Mouse (Mus musculus) neural tube, embryonic 15.5 days (tissue): ENCODE data around the gene Impg1. TPM values are rescaled to one million over a fixed set of nuclear protein-coding genes. Genes with fewer than 3 reads are reported as not detected.

ENCODE experiments used
- ATAC-seq: fragments of 200-750 bp; cut with Nextera tagmentation; 2 replicates; pipeline ENCODE4 v1.8.0; 2017; ENCODE audit warnings: mild to moderate bottlenecking, moderate TSS enrichment, moderate library complexity; ENCODE audit not compliant: low FRiP score
- H3K27ac ChIP-seq: fragments of 300-500 bp; sonication (generic); replicated peaks from 2 replicates; pipeline ENCODE4 v1.5.1; 2015; ENCODE audit warnings: mild to moderate bottlenecking, inconsistent platforms
- H3K27me3 ChIP-seq: fragments of 300-500 bp; sonication (generic); replicated peaks from 2 replicates; pipeline ENCODE4 v1.6.1; 2015; ENCODE audit warnings: inconsistent platforms
- H3K36me3 ChIP-seq: fragments of 300-500 bp; sonication (generic); 2 replicates; pipeline ENCODE4 v1.6.1; 2015; ENCODE audit warnings: inconsistent platforms
- H3K4me1 ChIP-seq: fragments of 300-500 bp; sonication (generic); 2 replicates; pipeline ENCODE4 v1.6.1; 2015; ENCODE audit warnings: inconsistent platforms
- H3K4me2 ChIP-seq: fragments of 300-500 bp; sonication (generic); 2 replicates; pipeline ENCODE4 v1.6.1; 2015; ENCODE audit warnings: inconsistent platforms, mild to moderate bottlenecking, moderate library complexity
- H3K4me3 ChIP-seq: fragments of 300-500 bp; sonication (generic); replicated peaks from 2 replicates; pipeline ENCODE4 v1.5.1; 2015; ENCODE audit warnings: mild to moderate bottlenecking, inconsistent platforms
- H3K9ac ChIP-seq: fragments of 300-500 bp; sonication (generic); replicated peaks from 2 replicates; pipeline ENCODE4 v1.6.1; 2015; ENCODE audit warnings: mild to moderate bottlenecking, inconsistent platforms
- H3K9me3 ChIP-seq: fragments of 300-500 bp; sonication (generic); replicated peaks from 2 replicates; pipeline ENCODE4 v1.6.1; 2016; ENCODE audit warnings: inconsistent platforms
- WGBS: fragments of 180-500 bp; shearing (Covaris S2); methylation state at CpG from one replicate; pipeline ENCODE4 v1.1.7; 2015; ENCODE audit warnings: mixed read lengths; 5-methylcytosine and 5-hydroxymethylcytosine counted together
- polyA plus RNA-seq: library from polyadenylated mRNA; unstranded; fragments of >200 nt; fragmentation: Nextera tagmentation; extraction: Ambion mirVana; gene quantifications from 2 replicates; pipeline ENCODE4 v1.2.1, GENCODE M21; 2015

Gene Impg1
- polyA plus RNA-seq, 1 experiment from 2014 or later = 0.05 TPM

DNA sequence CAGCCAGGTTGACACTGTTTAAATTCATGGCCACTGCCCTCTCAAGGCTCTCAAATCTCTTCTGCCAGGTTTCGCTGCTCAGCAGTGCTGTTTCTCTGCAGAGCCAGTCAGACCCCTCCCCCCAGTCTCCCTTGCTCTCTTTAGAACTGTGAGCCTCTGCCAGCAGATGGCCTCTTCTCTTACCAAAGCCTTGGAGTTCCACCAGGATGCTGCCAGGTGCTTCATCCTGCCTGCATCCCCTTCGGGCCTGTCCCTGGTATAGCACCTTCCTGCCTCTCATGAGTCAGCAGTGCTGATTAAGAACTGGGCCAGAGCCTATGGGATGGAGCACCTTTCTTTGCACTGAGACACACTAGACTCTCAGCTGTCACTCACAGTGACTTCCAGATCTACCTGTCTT is 188.1 kb downstream of the Impg1 start:
- Histone ChIP-seq H3K9me3 (no peaks in the 10 kb centered on the region), H3K4me2 (no peak overlapping the region), H3K4me1 (no peaks in the 10 kb centered on the region), H3K27me3 (no peaks in the 10 kb centered on the region), H3K27ac (no peak overlapping the region), H3K9ac (no peak overlapping the region), H3K4me3 (no peak overlapping the region), H3K36me3 (peaks cover 6% of the 10 kb centered on the region; the same call in 1 of the 2 replicates)
- ATAC-seq = no peak
- 58% methylated on average over 2 of the region's 2 CpGs for WGBS

DNA sequence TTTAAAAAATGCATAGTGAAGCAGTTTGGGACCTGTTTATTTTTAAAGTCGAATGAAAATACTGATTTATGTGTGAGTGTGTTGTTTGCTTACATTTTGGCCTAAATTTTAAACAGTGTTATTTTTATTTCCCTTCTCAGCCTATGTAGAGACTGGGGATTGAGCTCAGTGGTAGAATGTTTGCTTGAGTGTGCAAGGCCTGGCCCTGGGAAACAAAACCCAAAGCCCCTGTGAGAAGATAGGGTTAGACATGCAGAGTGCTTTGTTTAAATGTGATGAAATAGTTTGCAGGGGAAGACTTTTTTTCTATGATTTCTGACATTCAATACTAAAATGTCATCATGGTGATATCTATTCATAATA is 189.5 kb downstream of the Impg1 start:
- Histone ChIP-seq H3K4me3 (no peak overlapping the region), H3K27ac (no peak overlapping the region), H3K4me1 (no peaks in the 10 kb centered on the region), H3K36me3 (peaks cover 6% of the 10 kb centered on the region; the same call in 1 of the 2 replicates), H3K9me3 (no peaks in the 10 kb centered on the region), H3K27me3 (no peaks in the 10 kb centered on the region), H3K9ac (no peak overlapping the region), H3K4me2 (no peak overlapping the region)
- no peak for ATAC-seq
- WGBS = 84% methylated on average over 1 of the region's 1 CpGs

DNA sequence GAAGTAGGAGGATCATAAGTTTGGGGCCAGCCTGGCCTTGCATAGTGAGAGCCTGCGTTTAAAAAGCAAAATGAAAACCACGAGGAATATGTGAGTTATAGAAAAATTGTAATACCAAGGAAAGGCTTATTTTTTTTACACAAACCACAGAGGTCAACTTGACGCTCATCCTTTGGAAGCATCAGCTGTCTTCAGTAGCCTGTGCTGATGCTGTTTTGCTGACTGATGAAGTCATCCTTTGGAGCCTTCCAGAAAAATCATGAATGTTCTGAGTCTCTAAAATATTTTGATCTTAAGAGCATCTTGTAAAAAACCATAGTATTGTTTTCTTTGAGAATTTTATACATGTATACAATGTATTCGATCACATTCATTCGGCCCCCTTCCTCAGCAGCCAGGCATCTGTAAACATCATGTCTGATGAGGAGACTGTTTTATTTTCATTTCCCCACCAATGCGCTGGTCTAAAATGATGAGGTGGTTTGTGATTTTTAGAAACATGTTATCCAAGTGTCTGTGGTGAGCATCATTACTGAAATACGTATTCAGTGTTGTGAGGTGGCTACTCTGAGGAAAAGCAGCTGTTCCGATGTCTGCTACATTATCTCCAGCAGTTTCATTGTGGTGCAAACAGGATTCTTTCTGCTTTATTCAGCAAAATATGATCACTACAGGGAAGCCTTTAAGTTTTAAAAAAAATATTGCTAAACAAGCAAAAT is 190.1 kb downstream of the Impg1 start:
- Histone ChIP-seq H3K27ac (no peak overlapping the region), H3K36me3 (peaks cover 6% of the 10 kb centered on the region; the same call in 1 of the 2 replicates), H3K4me2 (no peak overlapping the region), H3K27me3 (no peaks in the 10 kb centered on the region), H3K9ac (no peak overlapping the region), H3K4me3 (no peak overlapping the region), H3K9me3 (no peaks in the 10 kb centered on the region), H3K4me1 (no peaks in the 10 kb centered on the region)
- no peak for ATAC-seq
- 89% methylated on average over 8 of the region's 8 CpGs for WGBS

DNA sequence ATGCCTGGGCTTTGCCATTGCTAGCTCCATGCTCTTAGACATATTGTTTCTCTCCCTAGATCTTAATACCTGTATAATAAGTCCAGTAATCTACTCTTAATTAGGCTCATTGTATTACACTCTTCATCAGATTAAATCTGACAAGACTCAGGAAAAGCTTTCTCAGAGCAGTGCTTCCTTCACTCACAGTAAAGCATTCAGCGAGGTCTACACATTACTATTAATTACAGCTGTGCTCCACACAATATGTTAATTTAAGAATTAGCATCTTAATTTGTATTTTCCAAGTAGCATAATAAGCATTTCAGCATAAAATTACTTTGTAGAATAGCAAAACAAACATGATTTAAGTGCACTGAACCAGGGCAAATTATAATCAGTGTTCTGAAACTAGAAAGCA is 192.3 kb downstream of the Impg1 start:
- Histone ChIP-seq H3K9me3 (no peaks in the 10 kb centered on the region), H3K36me3 (peaks cover 5% of the 10 kb centered on the region; the same call in 1 of the 2 replicates), H3K4me2 (no peak overlapping the region), H3K27me3 (no peaks in the 10 kb centered on the region), H3K9ac (no peak overlapping the region), H3K4me1 (no peaks in the 10 kb centered on the region), H3K4me3 (no peak overlapping the region), H3K27ac (no peak overlapping the region)
- ATAC-seq = no peak
- 56% methylated on average over 1 of the region's 1 CpGs for WGBS

DNA sequence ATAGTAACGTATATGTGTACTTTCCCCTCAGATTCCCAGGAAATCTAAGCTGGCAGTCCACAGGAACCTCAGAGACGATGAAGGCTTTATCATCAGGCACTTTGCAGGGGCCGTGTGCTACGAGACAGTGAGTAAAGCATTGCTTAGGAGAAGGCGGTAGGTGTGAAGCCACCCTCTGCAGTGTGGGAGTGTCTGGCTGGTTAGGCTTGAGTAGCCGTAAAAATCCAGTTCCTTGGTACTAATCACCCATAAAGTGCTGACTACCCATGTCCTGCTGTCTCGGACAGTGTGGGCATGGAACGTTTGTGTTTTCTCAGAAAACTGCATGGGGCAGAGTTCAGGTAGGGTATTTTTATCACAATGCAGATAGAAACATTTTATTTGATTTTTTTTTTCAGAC is 195.7 kb downstream of the Impg1 start:
- no peaks in the 10 kb centered on the region for H3K9me3 ChIP-seq
- H3K27me3 ChIP-seq = no peaks in the 10 kb centered on the region
- H3K9ac ChIP-seq = no peak overlapping the region
- 66% methylated on average over 8 of the region's 8 CpGs for WGBS
- H3K4me2 ChIP-seq = no peak overlapping the region
- no peaks in the 10 kb centered on the region for H3K36me3 ChIP-seq
- ATAC-seq = no peak
- no peak overlapping the region for H3K4me3 ChIP-seq
- no peak overlapping the region for H3K27ac ChIP-seq
- H3K4me1 ChIP-seq = no peaks in the 10 kb centered on the region

DNA sequence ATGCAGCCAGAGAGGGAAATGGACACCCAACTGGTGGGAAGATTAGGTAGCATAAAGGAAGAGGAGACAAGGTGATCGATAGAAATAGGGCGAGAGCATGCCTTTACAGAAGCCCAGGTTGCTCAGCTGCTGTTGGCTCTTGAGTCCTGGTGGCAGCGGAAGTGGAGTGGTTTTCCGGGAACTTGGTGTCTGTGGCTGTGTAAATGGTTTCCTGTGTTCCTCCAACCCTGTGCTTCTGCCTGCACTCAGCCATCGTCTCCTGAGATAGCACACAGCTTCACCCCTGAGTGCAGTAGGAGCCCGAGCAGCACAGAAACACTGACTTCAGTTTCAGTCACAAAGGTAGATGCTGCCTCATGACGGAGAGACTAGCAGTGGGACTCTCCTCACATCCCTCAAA is 198.8 kb downstream of the Impg1 start:
- Histone ChIP-seq H3K4me2 (no peak overlapping the region), H3K27ac (no peak overlapping the region), H3K36me3 (peaks cover 3% of the 10 kb centered on the region; the same call in 1 of the 2 replicates), H3K4me3 (no peak overlapping the region), H3K27me3 (no peaks in the 10 kb centered on the region), H3K4me1 (no peaks in the 10 kb centered on the region), H3K9ac (no peak overlapping the region), H3K9me3 (no peaks in the 10 kb centered on the region)
- no peak for ATAC-seq
- 93% methylated on average over 7 of the region's 7 CpGs for WGBS

DNA sequence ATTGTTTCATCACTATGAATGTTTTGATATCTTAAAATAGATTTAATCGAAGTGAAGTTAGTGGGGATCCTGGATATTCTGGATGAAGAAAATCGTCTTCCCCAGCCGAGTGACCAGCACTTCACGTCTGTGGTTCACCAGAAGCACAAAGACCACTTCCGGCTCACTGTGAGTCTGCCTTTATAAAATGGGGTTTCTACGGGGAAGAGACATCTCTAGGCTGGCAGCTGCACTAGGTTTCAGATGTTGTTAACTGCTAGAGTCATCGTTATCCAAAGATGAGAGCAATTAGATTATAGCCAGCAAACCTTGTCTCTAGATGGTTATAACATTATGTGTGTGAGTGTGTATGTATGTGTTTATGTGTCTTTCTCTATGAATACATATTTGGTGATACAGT is 199.2 kb downstream of the Impg1 start:
- no peak overlapping the region for H3K9ac ChIP-seq
- H3K36me3 ChIP-seq = peaks cover 3% of the 10 kb centered on the region; the same call in 1 of the 2 replicates
- no peak overlapping the region for H3K4me3 ChIP-seq
- H3K4me2 ChIP-seq = no peak overlapping the region
- no peak for ATAC-seq
- no peaks in the 10 kb centered on the region for H3K27me3 ChIP-seq
- H3K4me1 ChIP-seq = no peaks in the 10 kb centered on the region
- WGBS = 85% methylated on average over 7 of the region's 7 CpGs
- no peak overlapping the region for H3K27ac ChIP-seq
- H3K9me3 ChIP-seq = no peaks in the 10 kb centered on the region
